Mouse (Mus musculus) fibroblast of lung, adult 2 months (primary cell): Measurements from ENCODE around the gene Iqsec1.

Source experiments
- DNase-seq: peaks from one replicate; pipeline ENCODE4 v3.0.0-alpha.2; 2011; ENCODE audit warnings: low read depth

The Iqsec1 gene

GRCm38 (mm10) chr6:90618274-90618673, 370.2 kb downstream of the Iqsec1 start:
- DNase-seq = no peak

- DNase-seq = no peak
These were observed 372.0 kb downstream of the Iqsec1 start for GRCm38 (mm10) chr6:90616481-90616880.

GRCm38 (mm10) chr6:90615991-90616390, 372.5 kb downstream of the Iqsec1 start:
- no peak for DNase-seq

GRCm38 (mm10) chr6:90615362-90615761, 373.1 kb downstream of the Iqsec1 start:
- no peak for DNase-seq

GRCm38 (mm10) chr6:90613277-90613676, 375.2 kb downstream of the Iqsec1 start:
- DNase-seq = no peak

GRCm38 (mm10) chr6:90610248-90610647, 378.2 kb downstream of the Iqsec1 start:
- no peak for DNase-seq

GRCm38 (mm10) chr6:90608186-90608585, 380.3 kb downstream of the Iqsec1 start:
- DNase-seq = no peak

- DNase-seq = no peak
These were observed 381.3 kb downstream of the Iqsec1 start for GRCm38 (mm10) chr6:90607196-90607595.

GRCm38 (mm10) chr6:90606538-90606937, 381.9 kb downstream of the Iqsec1 start:
- peak; percentile 35 for DNase-seq
